Mouse (Mus musculus) megakaryocyte, embryonic 14.5 days (primary cell): Measurements from ENCODE around the gene Ahdc1. TPM values are rescaled to one million over a fixed set of nuclear protein-coding genes. Genes with fewer than 3 reads are reported as not detected.

Experiments
- H3K27me3 ChIP-seq: replicated peaks from 2 replicates; pipeline ENCODE3; 2012; ENCODE audit warnings: inconsistent platforms
- H3K36me3 ChIP-seq: replicated peaks from 2 replicates; pipeline ENCODE3; 2012; ENCODE audit warnings: low read length, inconsistent platforms, mixed read lengths
- H3K4me1 ChIP-seq: 2 replicates; pipeline ENCODE4 v1.6.1; 2012; ENCODE audit warnings: inconsistent platforms
- H3K4me3 ChIP-seq: replicated peaks from 2 replicates; pipeline ENCODE3; 2012; ENCODE audit warnings: moderate library complexity, mild to moderate bottlenecking, inconsistent platforms
- H3K9me3 ChIP-seq: 2 replicates; pipeline ENCODE4 v1.6.1; 2012; ENCODE audit warnings: inconsistent platforms
- FLI1 ChIP-seq: IDR thresholded peaks from 2 replicates; pipeline ENCODE4 v1.6.1; 2012; ENCODE audit warnings: low read length, inconsistent platforms, mixed read lengths
- GATA1 ChIP-seq: IDR thresholded peaks from 3 replicates; pipeline ENCODE4 v1.6.1; 2012; ENCODE audit warnings: mixed read lengths, low read length, inconsistent platforms, borderline replicate concordance
- polyA plus RNA-seq: library from polyadenylated mRNA; stranded (reverse); fragments of >175 nt; gene quantifications from 2 replicates; pipeline ENCODE4 v1.2.3, GENCODE M21; 2012; ENCODE audit warnings: low replicate concordance; ENCODE audit not compliant: insufficient read depth

Gene Ahdc1
- polyA plus RNA-seq, 1 experiment: 42.4 TPM

GRCm38 (mm10) chr4:132973186-132973585 is 37.9 kb upstream of the Ahdc1 start:
- no peak for TF ChIP-seq FLI1
- TF ChIP-seq GATA1: no peak
- peak overlapping the region; percentile 44 for H3K4me3 ChIP-seq
- H3K27me3 ChIP-seq: peaks cover 28% of the 10 kb centered on the region
- H3K9me3 ChIP-seq: no peaks in the 10 kb centered on the region
- peaks cover 91% of the 10 kb centered on the region for H3K4me1 ChIP-seq
- no peaks in the 10 kb centered on the region for H3K36me3 ChIP-seq

- Histone ChIP-seq H3K27me3 (peaks cover 33% of the 10 kb centered on the region), H3K9me3 (peaks cover 4% of the 10 kb centered on the region; the same call in 1 of the 2 replicates), H3K4me3 (peak within 1 kb of the TSS; percentile 87), H3K4me1 (peaks cover 88% of the 10 kb centered on the region), H3K36me3 (peaks cover 2% of the 10 kb centered on the region)
- no peak for TF ChIP-seq GATA1
- TF ChIP-seq FLI1: no peak
Measured at GRCm38 (mm10) chr4:132973814-132974398, 37.2 kb upstream of the Ahdc1 start, which contains the start of gene Fgr. TSS of gene Fgr (plus strand) at chr4:132974095.

- Histone ChIP-seq H3K9me3 (peaks cover 4% of the 10 kb centered on the region; the same call in 1 of the 2 replicates), H3K27me3 (peaks cover 35% of the 10 kb centered on the region), H3K4me1 (peaks cover 86% of the 10 kb centered on the region), H3K36me3 (peaks cover 2% of the 10 kb centered on the region), H3K4me3 (peak overlapping the region; percentile 87)
- no peak for TF ChIP-seq GATA1
- TF ChIP-seq FLI1: no peak
Measured at GRCm38 (mm10) chr4:132974904-132975303, 36.2 kb upstream of the Ahdc1 start.

DNA sequence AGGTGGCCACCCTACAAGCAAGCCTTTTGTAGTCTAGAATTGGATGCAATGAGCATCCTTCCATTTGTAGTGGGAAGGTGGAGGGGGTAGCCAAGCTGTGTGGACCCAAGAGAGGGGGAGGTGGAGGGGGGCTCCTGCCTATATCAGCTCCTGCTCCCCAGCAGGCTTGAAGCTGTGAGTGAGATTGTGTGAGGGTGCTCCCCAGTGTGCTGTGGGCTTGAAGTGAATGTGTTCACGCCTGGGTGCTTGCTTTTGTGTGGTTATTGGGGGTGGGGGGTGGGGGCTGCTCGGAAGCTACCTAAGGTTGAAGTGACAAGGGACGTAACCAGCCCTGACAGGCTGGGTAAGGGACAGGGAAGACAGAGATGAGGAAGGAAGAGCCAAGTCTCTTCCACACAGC is 35.3 kb upstream of the Ahdc1 start:
- TF ChIP-seq GATA1 (no peak), FLI1 (no peak)
- Histone ChIP-seq H3K4me1 (peaks cover 83% of the 10 kb centered on the region), H3K27me3 (peaks cover 35% of the 10 kb centered on the region), H3K4me3 (peak overlapping the region; percentile 87), H3K9me3 (peaks cover 4% of the 10 kb centered on the region; the same call in 1 of the 2 replicates), H3K36me3 (peaks cover 2% of the 10 kb centered on the region)

DNA sequence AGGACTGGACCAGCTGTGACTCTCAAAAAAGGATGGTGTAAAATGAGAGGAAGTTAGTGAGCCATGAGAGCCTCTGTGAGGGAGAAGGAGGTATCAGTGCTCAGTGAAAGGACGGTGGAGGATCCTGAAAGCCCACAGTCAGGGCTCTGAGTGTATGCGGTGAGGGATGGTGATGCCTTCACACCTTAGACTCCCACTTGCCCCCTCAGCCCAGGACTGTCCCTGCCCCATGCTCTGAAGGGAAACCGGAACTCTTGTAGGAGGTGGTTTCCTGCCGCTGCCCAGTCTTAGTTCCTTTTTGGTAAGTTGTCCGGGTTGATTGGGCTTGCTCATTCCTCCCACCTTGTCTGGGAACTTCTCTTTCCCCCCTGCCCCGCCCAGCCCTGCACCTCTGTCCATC is 34.3 kb upstream of the Ahdc1 start:
- Histone ChIP-seq H3K9me3 (peaks cover 4% of the 10 kb centered on the region; the same call in 1 of the 2 replicates), H3K4me1 (peaks cover 83% of the 10 kb centered on the region), H3K27me3 (peaks cover 35% of the 10 kb centered on the region), H3K4me3 (peak overlapping the region; percentile 86), H3K36me3 (peaks cover 2% of the 10 kb centered on the region)
- TF ChIP-seq FLI1 (no peak), GATA1 (no peak)

DNA sequence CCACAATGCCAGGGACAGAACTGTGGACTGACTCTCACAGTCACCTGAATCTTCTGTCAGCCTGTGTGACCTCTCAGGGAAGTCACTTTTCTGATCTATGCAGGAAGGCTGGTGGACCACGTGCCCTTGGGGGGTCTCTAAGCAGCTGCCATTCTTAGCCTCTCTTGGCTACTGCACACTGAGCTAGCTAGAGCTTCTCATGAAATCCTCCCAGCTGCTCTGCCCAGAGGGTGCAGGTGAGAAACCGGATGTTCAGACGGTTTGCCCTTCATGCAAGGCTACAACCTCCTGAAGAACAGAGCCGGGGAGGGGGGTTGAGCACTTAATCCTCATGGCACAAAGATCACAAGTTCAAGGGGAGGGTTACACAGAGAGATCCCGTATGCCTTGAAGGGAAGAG is 33.5 kb upstream of the Ahdc1 start:
- Histone ChIP-seq H3K4me1 (peaks cover 83% of the 10 kb centered on the region), H3K27me3 (peaks cover 35% of the 10 kb centered on the region), H3K4me3 (peak overlapping the region; percentile 19), H3K36me3 (peaks cover 2% of the 10 kb centered on the region), H3K9me3 (peaks cover 4% of the 10 kb centered on the region; the same call in 1 of the 2 replicates)
- TF ChIP-seq FLI1 (no peak), GATA1 (no peak)

GRCm38 (mm10) chr4:132979186-132979585 is 31.9 kb upstream of the Ahdc1 start:
- Histone ChIP-seq H3K27me3 (peaks cover 33% of the 10 kb centered on the region), H3K36me3 (peaks cover 2% of the 10 kb centered on the region), H3K4me3 (no peak overlapping the region), H3K9me3 (peaks cover 4% of the 10 kb centered on the region; the same call in 1 of the 2 replicates), H3K4me1 (peaks cover 83% of the 10 kb centered on the region)
- TF ChIP-seq GATA1 (no peak), FLI1 (no peak)

GRCm38 (mm10) chr4:132981621-132982020 is 29.4 kb upstream of the Ahdc1 start:
- no peak overlapping the region for H3K4me3 ChIP-seq
- H3K4me1 ChIP-seq: peaks cover 71% of the 10 kb centered on the region
- H3K27me3 ChIP-seq: peaks cover 22% of the 10 kb centered on the region
- H3K36me3 ChIP-seq: peaks cover 2% of the 10 kb centered on the region
- H3K9me3 ChIP-seq: peaks cover 4% of the 10 kb centered on the region; the same call in 1 of the 2 replicates
- TF ChIP-seq FLI1 (no peak), GATA1 (no peak)

DNA sequence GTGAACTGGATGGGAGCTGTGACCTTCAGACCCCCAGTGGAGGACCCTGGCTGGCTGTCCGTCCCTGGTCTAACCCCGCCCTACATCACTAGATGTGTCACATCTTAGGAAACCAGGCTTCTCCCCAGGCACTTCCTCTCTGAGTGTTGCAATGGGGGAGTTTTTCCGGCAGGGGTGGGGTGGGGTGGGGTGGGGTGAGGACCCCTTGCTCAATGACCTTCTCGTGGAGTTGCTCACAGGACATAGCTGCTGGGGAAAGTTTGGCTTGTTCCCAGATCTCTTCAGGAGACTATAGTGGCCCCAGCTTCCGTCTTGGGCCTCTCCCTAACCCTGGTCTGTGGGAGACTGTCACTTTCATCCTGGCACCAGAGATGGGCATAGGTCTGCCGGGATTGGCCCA is 28.1 kb upstream of the Ahdc1 start:
- H3K4me1 ChIP-seq: peaks cover 64% of the 10 kb centered on the region
- H3K27me3 ChIP-seq: peaks cover 16% of the 10 kb centered on the region
- no peak overlapping the region for H3K4me3 ChIP-seq
- peaks cover 2% of the 10 kb centered on the region for H3K36me3 ChIP-seq
- peaks cover 4% of the 10 kb centered on the region; the same call in 1 of the 2 replicates for H3K9me3 ChIP-seq
- TF ChIP-seq GATA1 (no peak), FLI1 (no peak)

GRCm38 (mm10) chr4:132983664-132984512 is 27.2 kb upstream of the Ahdc1 start:
- Histone ChIP-seq H3K9me3 (no peaks in the 10 kb centered on the region), H3K27me3 (peaks cover 14% of the 10 kb centered on the region), H3K4me3 (peak overlapping the region; percentile 64), H3K36me3 (no peaks in the 10 kb centered on the region), H3K4me1 (peaks cover 66% of the 10 kb centered on the region)
- TF ChIP-seq GATA1: no peak
- TF ChIP-seq FLI1: no peak
